Mouse (Mus musculus) stomach, embryonic 14.5 days (tissue): ENCODE results near the gene Chil1. TPM values are rescaled to one million over a fixed set of nuclear protein-coding genes. Genes with fewer than 3 reads are reported as not detected.

Source experiments
- ATAC-seq: fragments of 200-750 bp; cut with Nextera tagmentation; 2 replicates; pipeline ENCODE4 v1.8.0; 2017; ENCODE audit warnings: low read depth, moderate TSS enrichment; ENCODE audit not compliant: insufficient number of reproducible peaks, insufficient read depth, low FRiP score
- H3K27ac ChIP-seq: fragments of 300-500 bp; sonication (generic); 2 replicates; pipeline ENCODE4 v1.5.1; 2014; ENCODE audit warnings: mild to moderate bottlenecking, low read length, moderate library complexity, mixed read lengths
- H3K27me3 ChIP-seq: fragments of 300-500 bp; sonication (generic); 2 replicates; pipeline ENCODE4 v1.6.1; 2014; ENCODE audit warnings: low read length, control low read depth, mixed read lengths; ENCODE audit not compliant: control insufficient read depth, insufficient read depth
- H3K36me3 ChIP-seq: fragments of 300-500 bp; sonication (generic); 2 replicates; pipeline ENCODE4 v1.6.1; 2014; ENCODE audit warnings: mild to moderate bottlenecking, control low read depth, low read length, moderate library complexity, mixed read lengths; ENCODE audit not compliant: control insufficient read depth, insufficient read depth
- H3K4me1 ChIP-seq: fragments of 300-500 bp; sonication (generic); 2 replicates; pipeline ENCODE4 v1.6.1; 2014; ENCODE audit warnings: low read length, control low read depth, mixed read lengths; ENCODE audit not compliant: control insufficient read depth, insufficient read depth
- H3K4me2 ChIP-seq: fragments of 300-500 bp; sonication (generic); replicated peaks from 2 replicates; pipeline ENCODE4 v1.6.1; 2014; ENCODE audit warnings: low read depth, low read length, control low read depth
- H3K4me3 ChIP-seq: fragments of 300-500 bp; sonication (generic); 2 replicates; pipeline ENCODE4 v1.5.1; 2014; ENCODE audit warnings: low read depth, low read length, control low read depth
- H3K9ac ChIP-seq: fragments of 300-500 bp; sonication (generic); replicated peaks from 2 replicates; pipeline ENCODE4 v1.6.1; 2014; ENCODE audit warnings: low read depth, mild to moderate bottlenecking, control low read depth, low read length, moderate library complexity, mixed read lengths
- H3K9me3 ChIP-seq: fragments of 300-500 bp; sonication (generic); 2 replicates; pipeline ENCODE4 v1.6.1; 2016; ENCODE audit warnings: low read depth, low read length, control low read depth; ENCODE audit not compliant: control insufficient read depth
- WGBS: fragments of 180-500 bp; shearing (Covaris S2); extraction: QIAGEN DNeasy Blood & Tissue Kit; methylation state at CpG from one replicate; pipeline ENCODE4 v1.1.7; 2014; 5-methylcytosine and 5-hydroxymethylcytosine counted together
- polyA plus RNA-seq: library from polyadenylated mRNA; unstranded; fragments of >200 nt; fragmentation: Nextera tagmentation; extraction: Ambion mirVana; gene quantifications from 2 replicates; pipeline ENCODE4 v1.2.1, GENCODE M21; 2014

Gene Chil1
- polyA plus RNA-seq, 1 experiment from 2014 or later: 0.67 TPM

GRCm38 (mm10) chr1:134152626-134153590 lies 29.1 kb upstream of the Chil1 start:
- ATAC-seq: no peak
- H3K4me3 ChIP-seq: no peak overlapping the region
- no peak overlapping the region for H3K27ac ChIP-seq
- H3K4me2 ChIP-seq: no peak overlapping the region
- no peaks in the 10 kb centered on the region for H3K9me3 ChIP-seq
- WGBS: 72% methylated on average over 21 of the region's 21 CpGs
- H3K9ac ChIP-seq: no peak overlapping the region
- no peaks in the 10 kb centered on the region for H3K27me3 ChIP-seq
- H3K4me1 ChIP-seq: no peaks in the 10 kb centered on the region
- H3K36me3 ChIP-seq: no peaks in the 10 kb centered on the region

- H3K9ac ChIP-seq: no peak overlapping the region
- H3K4me2 ChIP-seq: no peak overlapping the region
- no peaks in the 10 kb centered on the region for H3K9me3 ChIP-seq
- no peaks in the 10 kb centered on the region for H3K27me3 ChIP-seq
- WGBS: 85% methylated on average over 3 of the region's 3 CpGs
- H3K27ac ChIP-seq: no peak overlapping the region
- H3K4me3 ChIP-seq: no peak overlapping the region
- no peaks in the 10 kb centered on the region for H3K4me1 ChIP-seq
- no peaks in the 10 kb centered on the region for H3K36me3 ChIP-seq
- ATAC-seq: no peak
Observed at GRCm38 (mm10) chr1:134154121-134154520, 27.9 kb upstream of the Chil1 start.

- no peak overlapping the region for H3K4me2 ChIP-seq
- no peak overlapping the region for H3K9ac ChIP-seq
- no peaks in the 10 kb centered on the region for H3K4me1 ChIP-seq
- H3K9me3 ChIP-seq: no peaks in the 10 kb centered on the region
- WGBS: 48% methylated on average over 3 of the region's 3 CpGs
- H3K27ac ChIP-seq: no peak overlapping the region
- H3K36me3 ChIP-seq: no peaks in the 10 kb centered on the region
- H3K4me3 ChIP-seq: no peak overlapping the region
- ATAC-seq: no peak
- H3K27me3 ChIP-seq: no peaks in the 10 kb centered on the region
Observed at GRCm38 (mm10) chr1:134154655-134155054, 27.3 kb upstream of the Chil1 start.

GRCm38 (mm10) chr1:134160404-134160803 lies 21.6 kb upstream of the Chil1 start:
- Histone ChIP-seq H3K36me3 (no peaks in the 10 kb centered on the region), H3K4me1 (no peaks in the 10 kb centered on the region), H3K27ac (no peak overlapping the region), H3K9ac (no peak overlapping the region), H3K4me2 (no peak overlapping the region), H3K27me3 (no peaks in the 10 kb centered on the region), H3K4me3 (no peak overlapping the region), H3K9me3 (no peaks in the 10 kb centered on the region)
- no peak for ATAC-seq
- 88% methylated on average over 3 of the region's 3 CpGs for WGBS

GRCm38 (mm10) chr1:134161399-134161798 lies 20.6 kb upstream of the Chil1 start:
- H3K4me2 ChIP-seq: no peak overlapping the region
- H3K4me1 ChIP-seq: no peaks in the 10 kb centered on the region
- no peaks in the 10 kb centered on the region for H3K9me3 ChIP-seq
- no peak overlapping the region for H3K9ac ChIP-seq
- no peaks in the 10 kb centered on the region for H3K27me3 ChIP-seq
- no peak overlapping the region for H3K27ac ChIP-seq
- no peaks in the 10 kb centered on the region for H3K36me3 ChIP-seq
- 78% methylated on average over 6 of the region's 6 CpGs for WGBS
- no peak overlapping the region for H3K4me3 ChIP-seq
- ATAC-seq: no peak

- ATAC-seq: no peak
- no peak overlapping the region for H3K27ac ChIP-seq
- H3K4me3 ChIP-seq: no peak overlapping the region
- H3K27me3 ChIP-seq: no peaks in the 10 kb centered on the region
- no peaks in the 10 kb centered on the region for H3K36me3 ChIP-seq
- no peak overlapping the region for H3K4me2 ChIP-seq
- H3K9me3 ChIP-seq: no peaks in the 10 kb centered on the region
- 82% methylated on average over 6 of the region's 6 CpGs for WGBS
- no peaks in the 10 kb centered on the region for H3K4me1 ChIP-seq
- no peak overlapping the region for H3K9ac ChIP-seq
Observed at GRCm38 (mm10) chr1:134162510-134163225, 19.3 kb upstream of the Chil1 start.

- H3K9ac ChIP-seq: no peak overlapping the region
- H3K9me3 ChIP-seq: no peaks in the 10 kb centered on the region
- no peak overlapping the region for H3K4me3 ChIP-seq
- H3K4me2 ChIP-seq: no peak overlapping the region
- ATAC-seq: no peak
- H3K27me3 ChIP-seq: no peaks in the 10 kb centered on the region
- no peaks in the 10 kb centered on the region for H3K36me3 ChIP-seq
- WGBS: 90% methylated on average over 7 of the region's 7 CpGs
- H3K4me1 ChIP-seq: no peaks in the 10 kb centered on the region
- H3K27ac ChIP-seq: no peak overlapping the region
Observed at GRCm38 (mm10) chr1:134163476-134163875, 18.5 kb upstream of the Chil1 start.

GRCm38 (mm10) chr1:134164454-134164853 lies 17.5 kb upstream of the Chil1 start:
- 64% methylated on average over 4 of the region's 4 CpGs for WGBS
- no peak for ATAC-seq
- H3K4me2 ChIP-seq: no peak overlapping the region
- H3K9ac ChIP-seq: no peak overlapping the region
- H3K36me3 ChIP-seq: no peaks in the 10 kb centered on the region
- H3K4me1 ChIP-seq: no peaks in the 10 kb centered on the region
- no peak overlapping the region for H3K27ac ChIP-seq
- no peaks in the 10 kb centered on the region for H3K9me3 ChIP-seq
- no peaks in the 10 kb centered on the region for H3K27me3 ChIP-seq
- no peak overlapping the region for H3K4me3 ChIP-seq
